In genomic region chr11:16412609-16413008, GRCm38 (mm10) we compare ENCODE assay signal across 7 mouse cellular contexts.
DNase-seq lines count a peak whose midpoint lies in the region; ATAC-seq and TF ChIP-seq lines count a peak whose summit lies in the region.

No protein-coding gene starts in this region.

- H3K9me3 ChIP-seq in ES-Bruce4 (replicated peaks; ENCODE audit: control insufficient read depth, insufficient read depth, low read length, poor library complexity, severe bottlenecking), result no peaks in the 10 kb centered on the region
- no peaks in the 10 kb centered on the region for H3K9me3 ChIP-seq in hindbrain, embryonic 12.5 days (replicated peaks)

- no peak overlapping the region for H3K27ac ChIP-seq in ES-Bruce4 (ENCODE audit: insufficient read depth, low read length)
- no peak overlapping the region for H3K27ac ChIP-seq in hindbrain, embryonic 12.5 days

- no peaks in the 10 kb centered on the region; the same call in 1 of the 2 replicates for H3K27me3 ChIP-seq in ES-Bruce4 (ENCODE audit: control insufficient read depth, insufficient read depth, low read length, poor library complexity, severe bottlenecking)
- no peaks in the 10 kb centered on the region for H3K27me3 ChIP-seq in hindbrain, embryonic 12.5 days

- H3K4me1 ChIP-seq in ES-Bruce4 (ENCODE audit: control insufficient read depth, insufficient read depth, low read length), result no peaks in the 10 kb centered on the region
- H3K4me1 ChIP-seq in hindbrain, embryonic 12.5 days, result no peaks in the 10 kb centered on the region

- peak; percentile 91 for ATAC-seq in hindbrain, embryonic 12.5 days (ENCODE audit: low FRiP score)

- TF ChIP-seq CTCF in ES-Bruce4 (IDR thresholded peaks at IDR 0.05; ENCODE audit: low read depth, low read length), result peak; percentile 59

- H3K4me3 ChIP-seq in ES-Bruce4 (ENCODE audit: low read depth, low read length), result no peak overlapping the region
- no peak overlapping the region for H3K4me3 ChIP-seq in hindbrain, embryonic 12.5 days

- peak; percentile 50 for DNase-seq in adrenal gland, adult 2 months
- peak; percentile 63 for DNase-seq in embryo, embryonic 9.5 days (ENCODE audit: extremely low spot score)
- peak; percentile 32 for DNase-seq in layer of hippocampus, adult 8-10 months (ENCODE audit: low spot score in 2 of 2)
- peak; percentile 23 for DNase-seq in lung, postnatal 14 days
- peak; percentile 39 for DNase-seq in right cerebral cortex, postnatal 4 days

- H3K36me3 ChIP-seq in ES-Bruce4 (ENCODE audit: control insufficient read depth, insufficient read depth, low read length, poor library complexity, severe bottlenecking), result no peaks in the 10 kb centered on the region
- H3K36me3 ChIP-seq in hindbrain, embryonic 12.5 days, result no peaks in the 10 kb centered on the region

- TF ChIP-seq POLR2A in ES-Bruce4 (IDR thresholded peaks at IDR 0.05; ENCODE audit: insufficient read depth, low read length), result no peak

- WGBS in hindbrain, embryonic 12.5 days, result 28% methylated on average over 4 of the region's 4 CpGs

- no peak overlapping the region for H3K4me2 ChIP-seq in hindbrain, embryonic 12.5 days (replicated peaks)

- no peak overlapping the region for H3K9ac ChIP-seq in ES-Bruce4 (ENCODE audit: low read depth, poor library complexity, severe bottlenecking)
- H3K9ac ChIP-seq in hindbrain, embryonic 12.5 days, result no peak overlapping the region

- TF ChIP-seq EP300 in ES-Bruce4 (IDR thresholded peaks at IDR 0.05; ENCODE audit: insufficient read depth, low read depth, low read length), result no peak
